Mouse (Mus musculus): ENCODE data around the gene Sprr2a1. TPM values are rescaled to one million over a fixed set of nuclear protein-coding genes. Genes with fewer than 3 reads are reported as not detected.
A peak's percentile ranks its signal among the peaks of the same experiment; 100 is the strongest.
"Not testable (repeated sequence)": the region's sequence is repeated elsewhere in the genome, so short reads cannot be mapped to it uniquely, and the experiment has no call there.

Sprr2a1 gene
- total and polyA plus RNA-seq, 2 experiments from 2014 or later: 0.25 TPM; not detected in 1

GRCm38 (mm10) chr3:92223708-92224107, 8.1 kb downstream of the Sprr2a1 start:
- H3K4me1 ChIP-seq (ENCODE audit: control insufficient read depth, insufficient read depth); H3K4me3 ChIP-seq (ENCODE audit: low read depth, low read length); H3K27me3 ChIP-seq (ENCODE audit: control insufficient read depth, insufficient read depth, low read length); H3K9ac ChIP-seq (replicated peaks; ENCODE audit: low read depth, low read length); H3K9me3 ChIP-seq (replicated peaks; ENCODE audit: control insufficient read depth, low read length); H3K36me3 ChIP-seq (replicated peaks; ENCODE audit: control insufficient read depth, insufficient read depth, low read length); ATAC-seq (ENCODE audit: insufficient read depth, low read depth); H3K4me2 ChIP-seq (ENCODE audit: low read depth, low read length); H3K27ac ChIP-seq (ENCODE audit: low read depth); DNase-seq (ENCODE audit: low spot score): not testable (repeated sequence)

GRCm38 (mm10) chr3:92227410-92227809, 11.8 kb downstream of the Sprr2a1 start:
- not testable (repeated sequence) for DNase-seq (ENCODE audit: low spot score); H3K4me1 ChIP-seq (ENCODE audit: control insufficient read depth, insufficient read depth); H3K4me3 ChIP-seq (ENCODE audit: low read depth, low read length); H3K9me3 ChIP-seq (replicated peaks; ENCODE audit: control insufficient read depth, low read length); ATAC-seq (ENCODE audit: insufficient read depth, low read depth); H3K27me3 ChIP-seq (ENCODE audit: control insufficient read depth, insufficient read depth, low read length); H3K36me3 ChIP-seq (replicated peaks; ENCODE audit: control insufficient read depth, insufficient read depth, low read length); H3K4me2 ChIP-seq (ENCODE audit: low read depth, low read length); H3K27ac ChIP-seq (ENCODE audit: low read depth); H3K9ac ChIP-seq (replicated peaks; ENCODE audit: low read depth, low read length)
- 62% methylated on average over 3 of the region's 3 CpGs for WGBS

DNA sequence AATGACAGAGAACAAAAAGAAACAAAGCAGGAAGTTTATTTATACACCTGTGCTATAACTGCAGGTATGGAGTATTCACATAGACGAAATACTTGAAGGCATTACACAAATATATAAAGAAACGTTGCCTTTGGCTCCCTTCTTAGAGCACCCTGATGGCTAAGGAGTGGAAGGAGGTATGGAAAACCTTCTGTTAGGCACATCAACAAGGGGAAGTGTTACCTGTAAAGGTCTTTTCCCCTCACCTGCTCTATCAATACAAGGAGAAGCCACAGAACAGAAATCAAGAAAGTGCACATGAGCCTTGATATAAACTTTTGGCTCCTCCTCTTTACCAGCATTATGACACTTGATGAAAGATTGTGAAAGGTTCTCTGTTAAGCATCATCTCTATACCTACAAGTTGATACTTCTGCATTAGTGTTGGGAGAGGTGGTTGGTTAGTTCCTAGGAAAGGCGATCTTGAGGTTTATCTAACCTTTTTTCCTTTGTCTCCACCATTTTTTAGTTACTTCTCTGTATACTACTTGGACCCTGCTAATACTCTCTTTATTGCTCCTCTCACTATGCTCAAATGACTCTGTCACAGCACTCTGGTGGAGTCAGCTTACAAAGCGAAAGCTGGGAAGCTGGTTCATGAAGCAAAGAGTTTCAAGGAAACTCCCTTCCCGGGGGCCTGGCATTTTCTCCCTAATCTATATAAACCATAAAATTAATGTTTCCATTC, 21.0 kb downstream of the Sprr2a1 start:
- no CpG with 5 or more reads among the region's 5 CpGs for WGBS
- not testable (repeated sequence) for H3K9me3 ChIP-seq (replicated peaks; ENCODE audit: control insufficient read depth, low read length); H3K9ac ChIP-seq (replicated peaks; ENCODE audit: low read depth, low read length); H3K36me3 ChIP-seq (replicated peaks; ENCODE audit: control insufficient read depth, insufficient read depth, low read length); H3K27ac ChIP-seq (ENCODE audit: low read depth); ATAC-seq (ENCODE audit: insufficient read depth, low read depth); H3K4me1 ChIP-seq (ENCODE audit: control insufficient read depth, insufficient read depth); H3K4me3 ChIP-seq (ENCODE audit: low read depth, low read length); DNase-seq (ENCODE audit: low spot score); H3K27me3 ChIP-seq (ENCODE audit: control insufficient read depth, insufficient read depth, low read length); H3K4me2 ChIP-seq (ENCODE audit: low read depth, low read length)

- not testable (repeated sequence) for ATAC-seq (ENCODE audit: insufficient read depth, low read depth); H3K9me3 ChIP-seq (replicated peaks; ENCODE audit: control insufficient read depth, low read length); H3K36me3 ChIP-seq (replicated peaks; ENCODE audit: control insufficient read depth, insufficient read depth, low read length); H3K9ac ChIP-seq (replicated peaks; ENCODE audit: low read depth, low read length); H3K27ac ChIP-seq (ENCODE audit: low read depth); H3K27me3 ChIP-seq (ENCODE audit: control insufficient read depth, insufficient read depth, low read length); DNase-seq (ENCODE audit: low spot score); H3K4me2 ChIP-seq (ENCODE audit: low read depth, low read length); H3K4me1 ChIP-seq (ENCODE audit: control insufficient read depth, insufficient read depth); H3K4me3 ChIP-seq (ENCODE audit: low read depth, low read length)
Observed at GRCm38 (mm10) chr3:92238736-92239135, 23.1 kb downstream of the Sprr2a1 start.

GRCm38 (mm10) chr3:92239197-92239596, 23.6 kb downstream of the Sprr2a1 start:
- H3K27me3 ChIP-seq (ENCODE audit: control insufficient read depth, insufficient read depth, low read length); H3K9ac ChIP-seq (replicated peaks; ENCODE audit: low read depth, low read length); H3K27ac ChIP-seq (ENCODE audit: low read depth); H3K4me3 ChIP-seq (ENCODE audit: low read depth, low read length); H3K36me3 ChIP-seq (replicated peaks; ENCODE audit: control insufficient read depth, insufficient read depth, low read length); H3K4me1 ChIP-seq (ENCODE audit: control insufficient read depth, insufficient read depth); DNase-seq (ENCODE audit: low spot score); ATAC-seq (ENCODE audit: insufficient read depth, low read depth); H3K9me3 ChIP-seq (replicated peaks; ENCODE audit: control insufficient read depth, low read length); H3K4me2 ChIP-seq (ENCODE audit: low read depth, low read length): not testable (repeated sequence)
- no CpG with 5 or more reads among the region's 1 CpGs for WGBS

GRCm38 (mm10) chr3:92244833-92245232, 29.2 kb downstream of the Sprr2a1 start:
- H3K27ac ChIP-seq (ENCODE audit: low read depth); ATAC-seq (ENCODE audit: insufficient read depth, low read depth); H3K27me3 ChIP-seq (ENCODE audit: control insufficient read depth, insufficient read depth, low read length); H3K4me3 ChIP-seq (ENCODE audit: low read depth, low read length); H3K36me3 ChIP-seq (replicated peaks; ENCODE audit: control insufficient read depth, insufficient read depth, low read length); H3K4me2 ChIP-seq (ENCODE audit: low read depth, low read length); H3K9ac ChIP-seq (replicated peaks; ENCODE audit: low read depth, low read length); H3K9me3 ChIP-seq (replicated peaks; ENCODE audit: control insufficient read depth, low read length); DNase-seq (ENCODE audit: low spot score); H3K4me1 ChIP-seq (ENCODE audit: control insufficient read depth, insufficient read depth): not testable (repeated sequence)

GRCm38 (mm10) chr3:92246245-92246644, 30.6 kb downstream of the Sprr2a1 start:
- not testable (repeated sequence) for H3K9me3 ChIP-seq (replicated peaks; ENCODE audit: control insufficient read depth, low read length); H3K4me3 ChIP-seq (ENCODE audit: low read depth, low read length); H3K36me3 ChIP-seq (replicated peaks; ENCODE audit: control insufficient read depth, insufficient read depth, low read length); H3K27me3 ChIP-seq (ENCODE audit: control insufficient read depth, insufficient read depth, low read length); H3K27ac ChIP-seq (ENCODE audit: low read depth); H3K9ac ChIP-seq (replicated peaks; ENCODE audit: low read depth, low read length); DNase-seq (ENCODE audit: low spot score); H3K4me2 ChIP-seq (ENCODE audit: low read depth, low read length); H3K4me1 ChIP-seq (ENCODE audit: control insufficient read depth, insufficient read depth)
- no CpG with 5 or more reads among the region's 10 CpGs for WGBS
- ATAC-seq (ENCODE audit: insufficient read depth, low read depth): peak; percentile 29

- not testable (repeated sequence) for H3K9ac ChIP-seq (replicated peaks; ENCODE audit: low read depth, low read length); H3K27me3 ChIP-seq (ENCODE audit: control insufficient read depth, insufficient read depth, low read length); H3K4me3 ChIP-seq (ENCODE audit: low read depth, low read length); H3K36me3 ChIP-seq (replicated peaks; ENCODE audit: control insufficient read depth, insufficient read depth, low read length); H3K27ac ChIP-seq (ENCODE audit: low read depth); H3K9me3 ChIP-seq (replicated peaks; ENCODE audit: control insufficient read depth, low read length); H3K4me1 ChIP-seq (ENCODE audit: control insufficient read depth, insufficient read depth); H3K4me2 ChIP-seq (ENCODE audit: low read depth, low read length); DNase-seq (ENCODE audit: low spot score); ATAC-seq (ENCODE audit: insufficient read depth, low read depth)
Observed at GRCm38 (mm10) chr3:92248494-92248893, 32.9 kb downstream of the Sprr2a1 start.

GRCm38 (mm10) chr3:92250450-92250849, 34.9 kb downstream of the Sprr2a1 start:
- ATAC-seq (ENCODE audit: insufficient read depth, low read depth): 0 out of 2 replicates have a peak, but pooled peaks have one; percentile 31
- DNase-seq (ENCODE audit: low spot score); H3K4me3 ChIP-seq (ENCODE audit: low read depth, low read length); H3K27me3 ChIP-seq (ENCODE audit: control insufficient read depth, insufficient read depth, low read length); H3K36me3 ChIP-seq (replicated peaks; ENCODE audit: control insufficient read depth, insufficient read depth, low read length); H3K4me2 ChIP-seq (ENCODE audit: low read depth, low read length); H3K27ac ChIP-seq (ENCODE audit: low read depth); H3K9ac ChIP-seq (replicated peaks; ENCODE audit: low read depth, low read length); H3K9me3 ChIP-seq (replicated peaks; ENCODE audit: control insufficient read depth, low read length); H3K4me1 ChIP-seq (ENCODE audit: control insufficient read depth, insufficient read depth): not testable (repeated sequence)
- 86% methylated on average over 1 of the region's 2 CpGs for WGBS
